Mouse (Mus musculus) neural tube, embryonic 11.5 days (tissue): ENCODE results near the gene Mis12. TPM values are rescaled to one million over a fixed set of nuclear protein-coding genes. Genes with fewer than 3 reads are reported as not detected.

Source experiments
- ATAC-seq: fragments of 200-750 bp; cut with Nextera tagmentation; 2 replicates; pipeline ENCODE4 v1.8.0; 2017; ENCODE audit warnings: moderate number of reproducible peaks, mild to moderate bottlenecking, moderate TSS enrichment, moderate library complexity; ENCODE audit not compliant: insufficient read depth, low FRiP score, low TSS enrichment
- DNase-seq: peaks from one replicate; pipeline ENCODE4 v3.0.0-alpha.2; 2015; ENCODE audit warnings: low spot score
- H3K27ac ChIP-seq: fragments of 300-500 bp; sonication (generic); 2 replicates; pipeline ENCODE4 v1.5.1; 2014; ENCODE audit warnings: low read depth, mild to moderate bottlenecking, low read length
- H3K27me3 ChIP-seq: fragments of 300-500 bp; sonication (generic); 2 replicates; pipeline ENCODE4 v1.6.1; 2014; ENCODE audit warnings: mild to moderate bottlenecking, low read length, mixed read lengths; ENCODE audit not compliant: control insufficient read depth, insufficient read depth
- H3K36me3 ChIP-seq: fragments of 300-500 bp; sonication (generic); 2 replicates; pipeline ENCODE4 v1.6.1; 2014; ENCODE audit warnings: mild to moderate bottlenecking, low read length, moderate library complexity, mixed read lengths; ENCODE audit not compliant: control insufficient read depth, insufficient read depth
- H3K4me1 ChIP-seq: fragments of 300-500 bp; sonication (generic); 2 replicates; pipeline ENCODE4 v1.6.1; 2014; ENCODE audit warnings: low read length, mixed read lengths; ENCODE audit not compliant: control insufficient read depth, insufficient read depth
- H3K4me2 ChIP-seq: fragments of 300-500 bp; sonication (generic); 2 replicates; pipeline ENCODE4 v1.6.1; 2014; ENCODE audit warnings: low read depth, mild to moderate bottlenecking, moderate library complexity
- H3K4me3 ChIP-seq: fragments of 300-500 bp; sonication (generic); 2 replicates; pipeline ENCODE4 v1.5.1; 2014; ENCODE audit warnings: low read depth, low read length
- H3K9ac ChIP-seq: fragments of 300-500 bp; sonication (generic); 2 replicates; pipeline ENCODE4 v1.6.1; 2014; ENCODE audit warnings: mild to moderate bottlenecking, low read length
- H3K9me3 ChIP-seq: fragments of 300-500 bp; sonication (generic); 2 replicates; pipeline ENCODE4 v1.6.1; 2016; ENCODE audit warnings: low read length; ENCODE audit not compliant: control insufficient read depth
- WGBS: fragments of 180-500 bp; shearing (Covaris S2); extraction: QIAGEN DNeasy Blood & Tissue Kit; methylation state at CpG from one replicate; pipeline ENCODE4 v1.1.7; 2014; 5-methylcytosine and 5-hydroxymethylcytosine counted together
- polyA plus RNA-seq: library from polyadenylated mRNA; unstranded; fragments of >200 nt; fragmentation: Nextera tagmentation; extraction: Ambion mirVana; gene quantifications from 2 replicates; pipeline ENCODE4 v1.2.1, GENCODE M21; 2014

Gene Mis12
- polyA plus RNA-seq, 1 experiment from 2014 or later, result 51.8 TPM

DNA sequence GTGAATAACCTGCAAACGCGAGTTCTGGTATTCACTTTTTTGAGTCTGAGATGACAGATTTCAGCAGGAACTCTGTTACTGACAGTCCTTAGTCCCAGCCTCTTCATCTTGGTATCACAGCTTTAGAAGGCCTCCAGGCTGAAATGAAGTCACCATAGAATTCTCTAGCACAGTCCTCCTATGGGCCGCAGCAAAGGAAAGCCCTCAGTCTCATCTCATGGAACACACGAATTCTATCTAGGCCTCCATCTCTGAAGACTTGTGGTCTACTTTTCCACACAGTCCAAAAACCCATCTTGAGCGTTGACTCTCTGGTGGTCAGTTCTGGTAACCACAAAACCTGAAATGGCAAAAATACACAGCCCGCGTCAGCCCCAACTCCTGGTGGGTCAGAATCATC lies 12.7 kb downstream of the Mis12 start:
- no peak for ATAC-seq
- Histone ChIP-seq H3K4me3 (peak overlapping the region; percentile 57), H3K4me1 (0 out of 2 replicates have a peak, but pooled peaks cover 6% of the 10 kb centered on the region), H3K9me3 (no peaks in the 10 kb centered on the region), H3K4me2 (peak overlapping the region; percentile 57), H3K9ac (peak overlapping the region; percentile 72), H3K27ac (peak overlapping the region; percentile 72; the same call in 1 of the 2 replicates), H3K27me3 (no peaks in the 10 kb centered on the region), H3K36me3 (peaks cover 2% of the 10 kb centered on the region; the same call in 1 of the 2 replicates)
- 78% methylated on average over 7 of the region's 7 CpGs for WGBS
- no peak for DNase-seq

DNA sequence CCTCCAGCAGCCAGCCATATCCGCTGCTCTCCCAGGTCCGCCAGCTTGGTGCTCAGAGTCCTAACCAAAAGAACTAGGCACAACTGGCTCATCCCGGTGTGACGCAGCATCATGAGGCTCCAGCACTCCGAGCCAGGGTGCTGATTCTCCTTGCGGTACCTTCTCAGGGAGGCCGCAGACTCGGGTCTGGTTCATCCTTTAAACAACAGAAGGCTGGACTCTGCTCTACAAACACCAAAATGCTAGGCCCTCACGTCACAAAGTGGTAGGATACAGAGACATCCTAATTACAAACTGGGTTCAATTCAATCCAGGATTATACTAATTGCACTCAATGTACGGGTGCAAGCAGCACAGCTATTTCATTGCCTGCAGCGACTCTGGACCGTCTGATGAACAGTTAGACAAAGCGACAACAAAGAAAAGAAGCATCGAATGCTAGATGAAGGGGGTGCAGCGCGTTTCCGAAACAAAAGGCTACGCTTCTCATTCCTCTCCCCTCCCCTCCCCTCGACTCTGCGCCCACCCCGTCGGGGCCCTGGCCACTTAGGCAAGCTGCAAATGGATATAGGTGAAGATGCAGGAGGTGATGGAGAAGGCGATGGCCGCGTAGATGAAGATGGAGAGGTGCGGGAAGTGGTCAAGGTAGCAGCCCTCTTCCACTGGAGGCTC lies 13.2 kb downstream of the Mis12 start:
- Histone ChIP-seq H3K4me2 (peak overlapping the region; percentile 57), H3K27me3 (no peaks in the 10 kb centered on the region), H3K9me3 (no peaks in the 10 kb centered on the region), H3K36me3 (peaks cover 2% of the 10 kb centered on the region; the same call in 1 of the 2 replicates), H3K9ac (peak overlapping the region; percentile 72), H3K4me1 (0 out of 2 replicates have a peak, but pooled peaks cover 6% of the 10 kb centered on the region), H3K27ac (peak overlapping the region; percentile 72), H3K4me3 (peak overlapping the region; percentile 57)
- DNase-seq, result peak; percentile 59
- peak; percentile 46 for ATAC-seq
- 7% methylated on average over 26 of the region's 26 CpGs for WGBS

DNA sequence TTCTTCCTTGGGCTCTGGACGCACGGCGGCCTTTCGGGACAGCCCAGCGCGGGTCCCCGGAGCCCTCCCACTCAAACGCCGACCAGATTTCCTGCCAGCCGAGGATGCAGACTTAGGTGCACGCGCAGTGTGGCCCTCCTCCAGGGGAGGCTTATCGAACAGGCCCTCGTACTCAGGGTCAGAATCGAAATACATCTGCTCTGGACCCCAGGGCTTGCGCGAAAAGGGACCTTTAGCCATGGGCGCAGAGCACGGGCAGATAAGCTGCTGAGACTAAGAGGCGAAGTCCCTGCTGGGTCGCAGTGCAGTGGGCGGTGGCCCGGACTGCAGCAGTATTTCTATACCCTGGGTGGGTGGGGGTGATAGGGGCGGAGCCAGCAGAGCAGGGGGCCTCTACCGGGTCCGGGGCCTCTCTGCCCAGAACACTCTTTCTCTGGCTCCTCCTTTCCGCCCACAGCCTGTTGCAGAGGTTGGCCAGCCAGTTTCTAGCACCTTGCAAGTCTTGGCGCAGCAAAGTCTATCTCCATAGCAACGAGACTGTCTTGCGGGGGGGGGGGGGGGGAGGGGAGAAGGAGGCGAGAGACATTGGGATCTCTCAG lies 13.9 kb downstream of the Mis12 start, which contains the start of gene 6330403K07Rik:
TSS of gene 6330403K07Rik (minus strand) at position 351 of the 599 bp plus-strand sequence.
- DNase-seq (peak; percentile 86), ATAC-seq (peak; percentile 94)
- under 1% methylated on average over 31 of the region's 31 CpGs for WGBS

DNA sequence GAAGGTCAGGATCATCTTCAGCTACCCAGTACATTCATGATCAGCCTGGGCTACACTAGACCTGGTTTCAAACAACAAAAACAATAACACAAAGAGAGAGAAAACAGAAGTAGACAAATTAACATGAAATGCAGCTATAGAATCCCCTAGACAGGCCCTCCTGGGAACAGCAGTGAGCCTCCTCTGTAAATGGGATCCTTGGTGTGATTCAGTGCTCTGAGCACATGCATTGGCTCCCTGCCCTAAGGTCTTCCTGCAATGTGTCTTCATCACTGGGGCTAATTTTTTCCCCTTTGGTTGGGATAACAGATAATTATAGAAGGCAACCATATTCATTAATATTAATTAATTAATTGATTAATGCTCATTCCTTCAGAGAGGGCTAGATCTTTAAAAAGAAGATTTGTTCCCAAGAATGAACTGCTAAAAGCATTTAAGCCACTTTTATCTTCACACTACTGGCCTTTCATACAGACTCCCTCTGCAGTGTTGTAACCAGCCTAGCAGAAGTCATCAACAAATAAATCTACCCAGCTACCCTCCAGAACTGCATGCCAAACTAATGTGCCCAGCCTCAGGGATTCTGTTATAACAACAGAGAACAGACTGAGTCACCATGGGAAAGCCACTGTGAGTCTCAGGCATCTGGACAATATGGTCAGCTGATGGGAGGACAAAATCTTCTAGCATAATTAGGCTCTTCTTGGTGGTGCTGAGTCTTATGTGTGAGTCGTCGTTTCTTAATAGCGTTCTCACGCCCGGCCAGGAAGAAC lies 20.3 kb downstream of the Mis12 start:
- Histone ChIP-seq H3K9me3 (no peaks in the 10 kb centered on the region), H3K4me2 (no peak overlapping the region), H3K27ac (no peak overlapping the region), H3K4me1 (no peaks in the 10 kb centered on the region), H3K27me3 (no peaks in the 10 kb centered on the region), H3K36me3 (no peaks in the 10 kb centered on the region), H3K9ac (no peak overlapping the region), H3K4me3 (no peak overlapping the region)
- WGBS, result 97% methylated on average over 5 of the region's 5 CpGs
- no peak for DNase-seq
- no peak for ATAC-seq

More for the DNA sequence above, 13.9 kb downstream of the Mis12 start, which contains the start of gene 6330403K07Rik:
- H3K36me3 ChIP-seq, result 0 out of 2 replicates have a peak, but pooled peaks cover 1% of the 10 kb centered on the region
- peak within 1 kb of the TSS; percentile 57 for H3K4me3 ChIP-seq
- peak within 1 kb of the TSS; percentile 72 for H3K9ac ChIP-seq
- H3K27ac ChIP-seq, result peak within 1 kb of the TSS; percentile 72
- peak within 1 kb of the TSS; percentile 57 for H3K4me2 ChIP-seq
- H3K9me3 ChIP-seq, result no peaks in the 10 kb centered on the region
- H3K27me3 ChIP-seq, result no peaks in the 10 kb centered on the region
- 0 out of 2 replicates have a peak, but pooled peaks cover 6% of the 10 kb centered on the region for H3K4me1 ChIP-seq

DNA sequence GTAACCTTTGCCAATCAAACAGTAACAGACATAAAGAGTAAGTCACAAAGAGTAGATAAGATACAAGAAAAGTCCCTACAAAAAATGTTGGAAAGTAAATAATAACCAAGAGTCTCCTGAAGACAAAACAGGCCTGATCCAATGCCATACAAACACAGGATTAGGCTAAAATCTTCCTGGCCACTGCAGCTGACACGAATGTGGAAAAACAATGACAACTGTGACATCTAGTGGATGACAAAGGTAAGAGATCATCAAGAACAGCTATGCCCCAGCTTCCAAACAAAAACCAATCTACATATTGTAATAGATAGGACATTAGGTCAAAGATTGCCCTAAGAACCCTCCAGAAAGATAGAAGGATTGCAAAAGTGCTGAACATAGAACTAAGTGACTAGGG lies 33.1 kb downstream of the Mis12 start:
- no peaks in the 10 kb centered on the region for H3K36me3 ChIP-seq
- H3K4me3 ChIP-seq, result no peak overlapping the region
- no peak overlapping the region for H3K4me2 ChIP-seq
- no peak overlapping the region for H3K9ac ChIP-seq
- no peak overlapping the region for H3K27ac ChIP-seq
- no peaks in the 10 kb centered on the region for H3K9me3 ChIP-seq
- H3K4me1 ChIP-seq, result no peaks in the 10 kb centered on the region
- DNase-seq, result no peak
- no peak for ATAC-seq
- 12% methylated on average over 1 of the region's 1 CpGs for WGBS
- H3K27me3 ChIP-seq, result no peaks in the 10 kb centered on the region

DNA sequence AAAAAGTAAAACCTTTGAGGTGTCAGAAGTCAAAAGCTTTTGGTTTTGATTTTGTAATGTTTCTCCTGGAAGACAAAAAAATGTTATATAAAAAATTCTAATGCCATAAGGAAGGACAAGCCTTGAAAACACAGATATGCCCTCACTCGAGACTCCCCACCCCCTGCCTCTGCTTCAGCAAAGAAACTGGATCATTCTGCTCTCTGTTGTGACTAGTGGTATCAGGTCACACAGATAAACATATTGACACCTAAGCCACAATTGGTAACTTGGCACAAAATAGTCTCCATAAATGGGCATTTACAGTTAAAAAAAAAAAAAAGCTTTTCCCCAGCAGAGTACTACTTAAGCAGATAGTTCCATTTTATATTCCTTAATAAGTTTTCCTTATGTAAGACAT lies 56.9 kb downstream of the Mis12 start:
- Histone ChIP-seq H3K36me3 (no peaks in the 10 kb centered on the region), H3K4me2 (no peak overlapping the region), H3K27me3 (no peaks in the 10 kb centered on the region), H3K9ac (no peak overlapping the region), H3K9me3 (no peaks in the 10 kb centered on the region), H3K4me3 (no peak overlapping the region), H3K27ac (no peak overlapping the region), H3K4me1 (no peaks in the 10 kb centered on the region)
- 71% methylated on average over 1 of the region's 1 CpGs for WGBS
- DNase-seq, result no peak
- ATAC-seq, result no peak

Other genes starting within 250 kb of the Mis12 start
- 0.29 TPM in 1 of 2 replicates, not detected in the other for gene Scimp, start 207.0 kb upstream of the Mis12 start, polyA plus RNA-seq
- 39.3 and 40.7 TPM in 2 replicates for gene Rabep1, start 174.8 kb upstream of the Mis12 start, polyA plus RNA-seq
- gene Nup88, start 49.6 kb upstream of the Mis12 start, polyA plus RNA-seq, result 182 and 188 TPM in 2 replicates
- gene Rpain, start 49.4 kb upstream of the Mis12 start, polyA plus RNA-seq, result 68.6 and 75.9 TPM in 2 replicates
- 247 and 255 TPM in 2 replicates for gene C1qbp, start 36.6 kb upstream of the Mis12 start, polyA plus RNA-seq
- 21.8 and 22.2 TPM in 2 replicates for gene Dhx33, start 15.2 kb upstream of the Mis12 start, polyA plus RNA-seq
- 37.8 and 42.3 TPM in 2 replicates for gene Derl2, start 230 bp downstream of the Mis12 start, polyA plus RNA-seq
- gene 6330403K07Rik, start 13.9 kb downstream of the Mis12 start, polyA plus RNA-seq, result 101 and 105 TPM in 2 replicates
- not detected in 2 replicates for gene Nlrp1a, start 125.1 kb downstream of the Mis12 start, polyA plus RNA-seq
- not detected in 2 replicates for gene Nlrp1b, start 211.1 kb downstream of the Mis12 start, polyA plus RNA-seq